Mouse (Mus musculus) skeletal muscle tissue, adult 2 months (tissue): Measurements from ENCODE around the gene Draxin.
"Not testable (repeated sequence)": the region's sequence is repeated elsewhere in the genome, so short reads cannot be mapped to it uniquely, and the experiment has no call there.

ENCODE experiments used
- DNase-seq: peaks from one replicate; pipeline ENCODE4 v3.0.0-alpha.2; 2012; ENCODE audit warnings: low read depth, low spot score

Gene Draxin

DNA sequence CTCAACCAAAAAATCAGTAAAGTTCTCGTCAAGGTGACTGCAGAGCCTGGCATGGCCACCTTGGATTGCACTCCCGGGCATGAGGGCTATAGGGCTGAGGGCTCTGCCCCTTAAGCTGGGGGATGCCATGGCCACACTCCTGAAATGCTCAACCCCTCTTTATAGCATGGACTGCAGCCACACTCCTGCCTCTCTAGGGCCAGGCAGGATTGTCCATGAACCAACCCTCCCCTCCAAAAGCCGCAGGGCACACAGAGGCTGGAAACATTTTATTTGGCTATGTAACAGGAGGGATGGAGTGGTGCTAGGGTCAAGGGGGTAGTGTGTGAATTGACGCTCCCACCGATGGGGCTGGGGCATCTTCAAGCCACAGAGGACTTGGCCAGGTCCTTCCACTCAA lies 22.0 kb upstream of the Draxin start:
- DNase-seq, result no peak

DNA sequence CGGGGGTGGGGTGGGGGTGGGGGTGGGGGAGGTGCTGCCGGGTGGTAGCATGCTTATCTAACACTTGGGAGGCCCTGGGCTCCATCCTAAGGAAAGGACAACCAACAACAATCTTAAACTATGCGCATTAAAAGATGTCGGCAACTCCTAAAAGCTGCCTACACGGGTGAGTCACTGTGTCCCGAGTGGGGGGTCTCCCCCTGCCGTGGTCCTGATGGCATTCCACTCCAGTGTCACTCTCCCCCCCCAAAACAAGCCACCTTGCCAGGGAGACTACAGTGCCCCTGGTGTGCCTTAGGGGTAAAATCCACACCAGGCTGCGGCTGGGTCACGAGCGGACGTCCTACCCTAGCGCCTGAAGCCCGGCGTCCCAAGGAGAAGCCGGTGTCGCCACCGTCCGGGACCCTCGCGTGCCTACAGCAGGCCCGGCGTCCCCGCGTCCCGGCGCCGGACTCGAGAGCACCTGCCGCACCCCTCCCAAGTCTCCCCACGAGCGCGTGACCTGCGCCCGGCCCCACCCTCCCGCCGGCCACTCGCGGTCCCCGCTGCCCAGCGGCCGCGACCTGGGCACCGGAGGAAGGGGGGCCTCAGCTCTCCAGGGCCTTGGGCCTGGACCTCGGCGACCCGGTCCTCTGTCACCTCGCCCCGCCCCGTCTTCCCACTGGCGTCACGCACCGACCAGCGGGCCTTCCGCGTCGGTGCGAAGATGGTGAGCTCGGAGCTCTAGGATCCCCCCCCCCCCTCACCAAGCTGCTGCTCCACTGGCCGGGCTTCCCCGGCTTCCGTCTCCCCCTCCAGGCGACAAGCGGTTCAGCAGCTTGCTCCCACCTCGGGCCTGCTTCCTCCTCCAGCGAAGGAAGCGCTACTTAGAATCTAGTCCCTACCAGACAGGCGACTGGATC lies 21.0 kb upstream of the Draxin start, which contains the start of gene Fbxo6:
Gene Fbxo6, minus strand, starts transcription at position 874 of the 902 bp plus-strand sequence.
- DNase-seq, result peak; percentile 93

DNA sequence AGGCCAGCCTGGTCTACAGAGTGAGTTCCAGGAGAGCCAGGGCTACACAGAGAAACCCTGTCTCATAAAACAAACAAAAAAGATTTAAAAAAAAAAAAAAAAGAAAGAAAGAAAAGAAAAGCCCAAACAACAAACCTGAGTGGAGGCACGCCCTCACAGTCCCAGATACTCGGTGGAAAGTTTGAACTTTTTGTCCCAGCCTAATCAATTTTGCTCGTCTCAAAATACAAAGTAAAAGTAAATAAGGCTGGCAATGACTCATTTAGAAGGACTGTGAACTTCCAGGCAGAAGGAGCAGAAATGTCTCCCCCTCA lies 20.4 kb upstream of the Draxin start:
- no peak for DNase-seq

DNA sequence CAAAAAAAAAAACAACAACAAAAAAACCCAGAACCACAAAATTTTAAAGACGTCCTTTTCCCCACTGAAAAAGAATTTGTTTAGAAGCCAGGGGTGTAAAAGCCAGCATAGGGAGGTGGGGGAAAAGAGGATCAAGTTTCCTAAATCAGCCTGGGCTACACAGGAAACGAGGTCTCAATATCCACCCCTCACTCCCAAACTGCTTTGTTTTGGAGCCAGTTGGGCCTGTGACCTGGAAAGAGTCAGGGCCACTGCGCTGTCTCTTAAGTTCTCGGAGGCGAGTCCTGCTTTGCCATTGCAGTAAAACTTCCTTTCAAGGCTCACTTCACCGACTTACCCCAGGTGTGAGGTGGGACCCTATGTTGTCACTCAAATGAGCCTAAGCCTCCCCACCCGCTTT lies 19.7 kb upstream of the Draxin start:
- no peak for DNase-seq

DNA sequence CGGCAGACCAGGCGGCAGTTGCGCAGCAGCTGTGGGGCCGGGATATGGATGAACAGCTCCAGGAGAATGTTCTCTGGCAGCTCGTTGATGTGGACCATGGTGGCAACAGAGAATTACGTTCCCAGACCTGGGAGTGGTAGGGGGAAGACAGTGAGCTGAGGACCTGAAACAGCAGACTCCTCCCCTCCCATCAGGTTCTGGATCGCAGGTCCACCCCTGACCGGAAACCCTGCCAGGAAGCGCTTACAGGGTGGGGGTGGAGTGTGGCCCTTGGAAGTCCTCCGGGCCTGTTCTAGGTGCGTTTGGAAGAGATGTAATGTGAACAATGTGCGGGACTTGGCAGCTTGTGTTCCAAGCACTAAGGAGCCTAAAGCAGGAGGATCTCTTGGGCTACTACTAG lies 19.0 kb upstream of the Draxin start:
- DNase-seq, result no peak

DNA sequence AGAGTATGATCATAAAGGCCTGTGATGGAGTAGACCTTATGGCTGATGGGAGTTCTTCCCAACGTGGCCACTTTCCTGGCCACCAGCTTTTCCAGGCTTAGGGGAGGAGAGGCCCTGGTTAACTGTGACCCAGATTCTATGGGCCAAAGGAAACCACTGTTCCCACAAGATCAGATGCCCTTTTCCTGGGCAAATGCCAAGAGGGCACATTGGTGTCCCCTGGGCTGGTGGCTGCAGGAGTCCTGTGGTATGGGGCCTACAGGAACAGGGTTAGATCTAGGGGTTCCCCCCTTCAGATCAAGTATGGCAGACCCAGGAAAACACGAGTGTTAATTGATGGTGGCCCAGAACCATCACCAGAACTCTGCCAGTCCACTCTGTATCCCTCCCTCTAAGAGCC lies 17.2 kb upstream of the Draxin start:
- no peak for DNase-seq

DNA sequence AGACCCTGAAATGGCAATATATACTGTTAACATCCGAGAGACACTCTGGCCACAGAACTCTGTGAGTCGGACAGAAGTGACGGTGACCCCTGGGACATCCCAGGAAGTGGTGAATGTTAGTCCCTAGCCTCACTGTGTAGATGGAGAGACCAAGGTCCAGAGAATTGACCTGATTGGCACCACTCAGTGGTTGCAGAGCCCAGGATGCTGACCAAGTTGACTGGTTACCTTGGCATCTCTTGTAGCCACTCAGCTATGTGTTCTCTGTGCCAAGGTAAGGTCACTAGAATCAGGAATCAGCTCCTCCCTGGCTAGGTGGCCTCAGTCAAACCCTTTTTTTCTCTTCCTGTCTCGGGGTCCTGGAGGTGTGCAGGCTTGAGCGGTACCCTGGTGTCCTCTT lies 13.2 kb upstream of the Draxin start:
- DNase-seq, result no peak

DNA sequence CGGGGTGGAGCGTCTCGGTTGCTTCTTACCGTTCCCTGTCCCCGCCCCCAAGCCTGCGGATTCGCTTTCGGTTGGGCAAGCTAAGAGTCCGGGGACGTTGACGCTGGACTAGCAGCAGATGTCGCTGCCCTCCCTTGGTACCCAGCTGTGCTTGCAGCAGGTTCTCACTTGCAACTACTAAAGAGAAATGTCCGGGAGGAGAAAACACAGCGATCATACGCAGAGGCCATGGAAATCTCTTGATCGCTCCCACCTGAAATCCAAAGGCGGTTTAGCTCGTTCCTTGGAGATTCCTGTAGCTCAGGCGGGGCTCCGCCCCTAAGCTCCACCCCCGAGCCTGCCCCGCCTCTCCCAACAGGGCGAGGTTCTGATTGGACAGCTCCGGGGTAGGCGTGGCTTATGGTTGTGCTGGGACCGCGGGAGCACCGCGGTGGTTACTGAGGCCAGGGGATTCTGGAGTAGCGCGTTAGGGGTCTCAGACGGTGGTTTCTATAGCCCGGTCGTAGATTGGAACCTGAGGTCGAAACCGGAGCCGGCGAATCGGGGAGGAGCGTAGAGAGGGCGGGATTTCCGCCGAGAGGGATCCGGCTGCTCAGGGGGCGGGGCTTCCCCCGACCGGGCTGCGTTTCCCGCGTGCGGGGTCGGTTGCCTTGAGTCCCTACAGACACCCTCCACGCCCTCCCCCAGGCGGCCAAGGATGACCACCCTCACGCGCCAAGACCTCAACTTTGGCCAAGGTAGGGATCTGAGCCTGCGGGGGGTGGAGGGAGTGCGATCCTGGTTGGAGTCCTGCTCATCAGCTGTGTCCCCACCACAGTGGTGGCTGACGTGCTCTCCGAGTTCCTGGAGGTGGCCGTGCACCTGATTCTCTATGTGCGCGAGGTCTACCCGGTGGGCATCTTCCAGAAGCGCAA lies 9.9 kb upstream of the Draxin start:
- DNase-seq, result peak; percentile 88

DNA sequence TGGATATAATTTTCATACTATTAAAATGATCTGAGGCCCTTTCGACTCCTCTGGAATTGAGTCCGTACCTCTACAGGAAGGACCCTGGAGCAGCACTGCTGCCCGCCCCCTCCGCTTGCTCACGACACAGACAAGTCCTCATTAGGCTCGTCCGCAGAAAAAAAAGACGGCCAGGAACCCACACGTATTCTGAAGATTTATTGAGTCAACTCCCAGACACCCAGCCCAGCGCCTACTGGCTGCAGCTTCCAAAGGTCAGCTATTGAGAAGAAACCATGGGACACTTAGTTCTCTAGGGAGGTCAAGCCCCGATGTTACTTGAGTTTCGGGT lies 9.2 kb upstream of the Draxin start:
- no peak for DNase-seq

DNA sequence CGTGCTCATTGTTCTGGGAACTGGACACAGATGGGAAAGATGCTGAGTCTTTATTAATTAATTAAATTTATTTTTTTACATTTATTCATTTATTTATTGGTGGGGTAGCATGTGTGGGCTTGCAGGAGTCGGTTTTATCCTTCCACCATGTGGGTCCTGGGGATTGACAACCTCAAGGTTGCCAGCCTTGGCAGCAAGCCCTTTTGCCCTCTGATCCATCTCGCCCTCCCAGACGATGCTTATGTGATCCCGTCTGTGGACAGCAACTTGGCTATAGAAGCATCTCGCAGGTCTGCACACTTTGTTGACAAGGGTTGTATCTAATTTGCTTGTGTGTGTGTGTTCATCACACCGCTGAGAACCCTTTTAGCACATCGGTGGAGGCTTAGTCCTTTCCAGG lies 7.0 kb upstream of the Draxin start:
- DNase-seq, result no peak

DNA sequence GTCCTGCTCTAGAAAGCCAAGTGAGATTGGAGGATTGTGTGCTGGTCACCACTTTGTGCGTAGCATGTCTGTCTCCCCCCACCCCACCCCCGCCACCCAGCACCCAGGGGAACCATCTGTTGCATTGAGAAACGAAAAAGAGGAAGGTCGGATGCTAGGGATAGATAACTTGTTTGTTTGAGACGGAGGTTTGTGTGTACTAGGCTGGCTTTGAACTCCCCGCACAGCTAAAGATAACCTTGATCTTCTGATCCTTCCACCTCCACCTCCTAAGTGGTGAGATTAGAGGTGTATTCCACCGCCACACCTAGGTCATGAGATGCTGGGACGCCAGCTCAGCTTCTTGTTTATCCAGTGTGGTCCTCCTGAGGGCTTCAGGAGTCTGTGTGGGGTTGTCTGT lies 4.5 kb upstream of the Draxin start:
- no peak for DNase-seq

DNA sequence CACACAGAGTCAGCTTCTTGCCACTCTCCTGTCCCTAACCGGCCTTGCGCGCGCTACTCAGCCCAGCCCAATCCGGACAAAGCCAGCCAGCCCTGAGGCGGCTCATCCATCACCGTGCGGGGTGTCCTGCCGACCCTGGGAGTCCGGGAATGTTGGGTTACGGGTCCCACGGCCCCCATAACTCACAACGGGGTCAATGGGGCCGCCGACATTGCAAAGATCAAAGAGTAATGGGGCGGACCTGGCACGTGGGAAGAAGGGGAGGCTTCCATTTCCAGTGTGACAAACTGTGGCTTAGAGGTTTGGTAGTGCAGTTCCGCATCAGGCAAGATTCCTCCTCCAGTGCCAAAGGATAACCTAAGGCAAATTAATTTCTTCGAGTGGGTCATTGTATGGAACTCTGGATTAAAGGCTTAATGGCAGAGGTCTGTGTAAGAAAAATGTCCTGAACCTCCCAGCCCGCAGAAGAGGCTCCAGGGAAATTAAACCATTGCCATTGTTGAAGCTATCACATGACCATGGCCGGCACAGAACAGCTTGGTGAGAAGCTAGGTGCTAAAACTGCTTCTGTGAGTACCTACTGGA lies 1.1 kb upstream of the Draxin start:
- DNase-seq, result no peak

DNA sequence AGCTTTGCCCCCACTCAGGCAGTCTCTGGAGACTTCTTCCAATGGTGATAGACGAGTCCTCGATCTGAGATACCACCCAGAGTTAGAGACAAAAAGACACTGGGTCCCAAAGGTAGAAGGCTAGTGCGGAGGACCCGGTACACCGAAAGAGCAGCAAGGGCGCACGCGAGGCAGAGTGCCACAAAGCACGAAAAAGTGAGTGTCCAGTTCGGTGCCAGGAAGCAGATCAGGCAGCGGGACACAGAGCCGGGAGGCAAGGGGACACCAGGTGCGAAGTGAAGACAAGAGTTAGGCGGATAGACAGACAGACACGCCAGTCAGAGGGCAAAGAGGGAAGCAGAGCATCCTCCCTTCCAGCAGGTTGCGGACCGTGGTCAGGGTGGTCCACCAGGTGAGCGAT lies 365 bp downstream of the Draxin start, which contains the start of gene Mad2l2:
Gene Mad2l2, plus strand, starts transcription at position 252 of the 400 bp plus-strand sequence.
- DNase-seq, result no peak

DNA sequence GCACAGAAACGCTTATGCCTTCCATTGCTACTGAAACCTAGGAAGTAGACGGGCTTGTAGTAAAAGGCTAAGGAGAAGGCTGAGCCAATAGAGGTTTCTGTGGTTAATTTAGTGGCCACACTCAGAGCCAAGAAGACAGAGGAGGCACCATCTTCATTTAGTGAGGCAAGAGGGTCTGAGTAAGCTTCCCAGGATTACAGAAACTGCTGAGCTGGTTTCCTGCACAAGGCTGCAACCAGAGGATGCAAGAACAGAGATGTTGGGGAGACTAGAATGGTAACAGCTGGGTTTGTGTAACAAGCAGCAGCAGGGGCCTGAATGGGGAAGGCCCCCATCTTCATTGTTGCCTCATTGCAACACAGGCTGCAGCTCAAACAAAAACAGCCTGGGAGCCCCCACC lies 1.8 kb downstream of the Draxin start:
- no peak for DNase-seq

DNA sequence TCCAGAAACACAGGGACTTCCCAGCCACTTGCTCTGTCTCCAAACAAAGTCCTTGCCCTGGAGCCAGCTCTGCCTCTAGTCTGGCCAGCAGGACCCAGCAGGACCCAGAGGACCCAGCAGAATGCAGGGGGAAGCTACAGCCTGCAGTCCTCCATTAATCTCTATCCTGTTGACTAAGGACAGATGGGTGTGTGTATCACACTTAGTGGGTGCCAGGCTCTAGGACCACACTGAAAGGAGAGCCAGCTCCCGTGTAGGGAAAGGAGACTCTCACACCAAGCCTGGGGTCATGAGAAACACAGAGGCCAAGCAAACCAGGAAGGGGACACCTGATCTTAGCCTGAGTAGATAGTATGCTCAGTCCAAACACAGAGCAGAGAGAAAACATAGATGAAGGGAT lies 2.3 kb downstream of the Draxin start:
- DNase-seq, result no peak

DNA sequence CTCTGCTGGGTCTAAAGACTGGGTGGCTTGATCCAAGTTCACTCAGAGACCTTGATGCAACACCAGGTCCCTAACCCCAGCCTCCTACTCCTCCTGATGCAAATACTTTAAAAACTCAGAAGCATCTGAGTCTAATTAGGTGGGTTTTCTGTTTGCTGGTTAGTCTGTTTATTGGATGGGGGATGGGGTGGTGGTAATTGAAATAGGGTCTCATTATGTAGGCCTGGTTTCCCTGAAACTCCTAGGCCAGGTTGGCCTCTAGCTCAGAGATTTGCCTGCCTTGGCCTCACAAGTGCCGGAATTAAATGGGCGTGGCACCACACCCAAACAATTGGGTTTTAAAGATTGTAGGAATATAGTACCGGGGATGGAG lies 7.8 kb downstream of the Draxin start:
- no peak for DNase-seq

DNA sequence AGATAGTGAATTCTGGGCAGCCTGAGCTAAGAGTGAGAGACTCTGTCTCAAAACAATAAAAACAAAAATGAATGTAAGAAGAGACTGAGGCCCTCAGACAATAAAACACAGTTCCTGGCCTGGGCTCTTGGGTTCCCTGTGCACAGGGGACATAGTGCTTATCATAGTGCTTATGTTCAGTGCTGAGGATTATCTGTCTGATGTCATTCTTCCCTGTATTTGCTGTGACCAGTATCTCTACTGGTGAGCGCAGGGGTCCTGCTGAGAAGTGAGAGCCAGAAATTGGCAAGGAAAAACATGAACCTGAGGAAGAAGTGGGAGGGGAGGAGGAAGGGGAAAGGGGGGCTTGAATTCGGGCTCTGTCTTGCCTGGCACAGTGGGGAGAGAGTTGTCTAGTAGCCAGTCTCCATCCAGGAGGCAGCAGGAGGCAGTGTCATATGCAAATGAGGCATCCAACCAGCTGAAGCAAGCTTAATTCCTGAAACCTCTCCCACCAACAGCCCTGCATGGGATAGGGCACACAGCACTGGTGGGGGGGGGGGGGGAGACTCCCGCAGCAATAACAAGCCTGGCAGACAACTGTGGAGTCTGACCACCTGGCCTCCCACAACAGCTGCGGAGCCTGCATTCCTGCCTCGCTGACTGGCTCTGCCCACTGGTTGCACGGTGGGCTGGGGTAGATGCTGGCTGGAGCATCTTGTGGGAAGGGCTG lies 8.4 kb downstream of the Draxin start:
- DNase-seq, result no peak

DNA sequence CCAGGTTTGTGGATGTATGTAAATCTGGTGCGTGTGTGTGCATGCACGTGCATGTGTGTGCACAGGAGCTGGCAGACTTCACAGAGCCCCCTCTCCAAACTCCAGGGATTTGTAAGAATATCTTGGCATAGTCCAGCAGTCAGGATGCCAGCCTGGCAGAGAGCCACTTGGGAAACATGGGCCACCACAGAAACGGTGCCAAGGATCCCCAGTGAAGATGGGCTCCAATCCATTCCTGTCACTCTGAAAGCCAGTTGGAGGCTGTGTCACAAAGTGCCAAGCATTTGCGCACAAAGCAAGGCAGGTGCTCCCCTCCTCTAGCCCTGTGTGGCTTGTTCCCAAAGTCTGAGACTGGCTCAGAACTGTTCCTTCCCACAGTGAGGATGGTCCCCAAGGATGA lies 9.1 kb downstream of the Draxin start:
- DNase-seq, result no peak

DNA sequence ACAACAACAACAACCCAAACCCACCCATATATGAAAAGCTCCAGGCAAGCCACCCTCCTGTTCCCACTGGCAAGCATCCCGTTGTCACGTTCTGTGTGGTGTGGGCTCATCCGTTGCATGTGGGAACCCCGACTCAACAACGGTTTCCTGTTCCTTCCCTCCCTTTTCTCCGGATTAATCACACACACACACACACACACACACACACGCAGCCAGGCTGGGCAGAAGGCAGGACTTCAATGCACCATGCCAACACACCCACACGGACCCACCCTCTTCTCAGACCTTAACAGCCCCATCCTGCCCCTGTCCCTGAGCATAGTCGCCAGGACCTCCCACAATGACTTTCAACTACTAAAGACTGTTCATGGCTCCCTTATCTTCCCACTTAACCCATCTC lies 9.9 kb downstream of the Draxin start:
- no peak for DNase-seq

DNA sequence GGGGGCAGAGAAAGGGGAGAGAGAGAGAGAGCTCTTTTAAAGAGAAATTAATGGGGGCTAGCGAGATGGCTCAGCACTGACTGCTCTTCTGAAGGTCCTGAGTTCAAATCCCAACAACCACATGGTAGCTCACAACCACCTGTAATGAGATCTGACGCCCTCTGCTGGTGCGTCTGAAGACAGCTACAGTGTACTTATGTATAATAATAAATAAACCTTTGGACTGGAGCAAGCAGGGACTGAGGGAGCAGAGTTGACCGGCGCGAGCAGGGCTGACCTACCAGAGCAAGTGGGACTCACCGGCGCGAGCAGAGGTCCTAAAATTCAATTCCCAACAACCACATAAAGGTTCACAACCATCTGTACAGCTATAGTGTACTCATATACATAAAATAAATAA lies 10.9 kb downstream of the Draxin start:
- DNase-seq, result not testable (repeated sequence)

DNA sequence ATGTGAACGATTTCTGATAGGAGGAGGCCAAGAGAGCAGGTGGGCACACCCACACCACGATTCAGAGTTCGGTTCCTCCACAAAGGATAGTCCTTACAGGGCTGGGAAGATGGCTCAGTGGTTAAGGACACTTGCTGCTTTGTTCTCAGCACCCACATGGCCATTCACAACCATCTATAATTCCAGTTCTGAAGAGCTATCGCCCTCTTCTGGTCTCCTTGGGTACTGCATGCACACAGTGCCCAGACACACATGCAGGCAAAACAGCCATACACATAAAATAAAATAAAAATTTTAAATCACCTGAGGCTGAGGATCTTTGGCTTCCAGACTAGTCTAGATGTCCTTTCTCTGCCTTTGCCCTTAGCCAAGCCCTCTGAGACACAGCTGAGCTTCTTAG lies 13.1 kb downstream of the Draxin start:
- DNase-seq, result no peak

DNA sequence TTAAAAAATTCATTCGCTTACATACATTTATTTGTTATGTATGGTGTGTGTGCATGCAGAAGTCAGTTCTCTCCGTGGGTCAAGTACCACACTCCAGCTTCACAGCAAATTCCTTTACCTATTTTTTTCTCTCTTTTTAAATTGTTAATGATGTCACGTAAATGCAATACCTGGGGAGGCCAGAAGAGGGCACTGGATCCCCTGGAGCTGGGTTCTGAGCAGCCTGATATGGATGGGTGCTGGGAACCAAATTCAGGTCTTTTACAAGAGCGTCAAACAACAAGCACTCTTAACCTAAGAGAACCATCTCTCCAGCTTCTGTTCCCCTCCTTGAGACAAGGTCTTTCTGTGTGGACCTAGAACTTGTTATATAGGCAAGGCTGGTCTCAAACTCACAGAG lies 13.8 kb downstream of the Draxin start:
- DNase-seq, result no peak
